Mouse (Mus musculus) ES-CJ7 (cell line): Measurements from ENCODE around the gene Syt12.

Source experiments
- DNase-seq: peaks from one replicate; pipeline ENCODE4 v3.0.0; 2011; ENCODE audit warnings: low read depth, low spot score

Syt12 gene

DNA sequence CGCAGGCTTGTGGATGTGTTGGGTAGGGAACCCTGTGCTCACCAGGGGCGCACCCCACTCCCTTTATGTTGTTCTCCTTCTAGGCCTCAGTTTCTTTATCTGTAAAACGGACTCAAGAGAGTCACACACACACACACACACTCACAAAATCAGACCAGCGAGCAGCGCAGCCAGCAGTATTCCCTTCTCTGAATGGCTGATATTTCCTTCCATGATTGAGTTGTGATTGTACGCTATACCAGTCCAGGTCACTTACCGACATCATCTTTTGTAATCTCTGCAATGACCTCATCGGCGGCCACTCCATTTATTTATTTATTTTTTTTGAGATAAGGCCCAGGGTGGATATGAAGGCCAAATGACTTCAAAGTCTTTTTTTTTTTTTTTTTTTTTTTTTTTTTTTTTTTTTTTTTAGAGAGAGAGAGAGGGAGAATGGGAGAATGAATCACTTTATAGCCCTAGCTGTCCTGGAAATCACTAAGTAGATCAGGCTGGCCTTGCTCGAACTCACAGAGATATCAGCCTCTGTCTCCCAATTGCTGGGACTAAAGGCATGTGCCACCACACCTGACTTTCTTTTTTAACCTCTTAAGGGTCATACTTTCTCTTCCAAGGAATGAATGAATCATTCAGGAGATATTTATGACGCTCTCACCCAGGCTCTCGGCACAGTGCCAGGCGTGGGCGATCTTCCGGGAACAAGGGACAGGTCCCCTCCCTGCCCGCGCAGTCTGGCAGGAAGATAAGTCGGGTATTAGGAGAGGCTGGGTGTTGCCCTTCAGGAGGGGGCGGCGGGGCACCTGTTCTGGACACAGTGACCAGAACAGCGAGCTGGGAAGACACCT lies at the start of gene Syt12:
Syt12 (minus strand) TSS at position 103 of the 845 bp plus-strand sequence.
- no peak for DNase-seq

- no peak for DNase-seq
These were observed 44.3 kb upstream of the Syt12 start for GRCm38 (mm10) chr19:4521426-4522050.

GRCm38 (mm10) chr19:4517483-4517882 lies 40.2 kb upstream of the Syt12 start:
- DNase-seq: no peak

DNA sequence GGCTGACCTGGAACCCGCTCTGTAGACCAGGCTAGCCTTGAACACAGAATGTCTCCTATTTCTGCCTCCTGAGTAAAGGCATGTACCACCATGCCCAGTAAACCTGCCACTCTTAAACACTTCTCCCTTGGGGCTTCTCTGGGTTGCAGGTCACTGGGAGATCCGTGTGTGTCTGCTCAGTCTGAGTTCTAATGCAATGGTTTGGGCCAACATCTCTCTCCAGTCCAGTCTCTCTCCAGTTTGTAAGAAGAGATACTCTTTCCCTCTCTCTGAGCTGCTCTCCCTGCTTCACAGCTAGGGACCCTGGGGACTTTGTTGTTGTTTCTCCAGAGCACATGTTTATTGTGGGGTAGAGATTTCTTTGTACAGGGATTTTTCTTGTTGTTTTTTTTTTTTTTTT lies 39.0 kb upstream of the Syt12 start:
- DNase-seq: no peak

DNA sequence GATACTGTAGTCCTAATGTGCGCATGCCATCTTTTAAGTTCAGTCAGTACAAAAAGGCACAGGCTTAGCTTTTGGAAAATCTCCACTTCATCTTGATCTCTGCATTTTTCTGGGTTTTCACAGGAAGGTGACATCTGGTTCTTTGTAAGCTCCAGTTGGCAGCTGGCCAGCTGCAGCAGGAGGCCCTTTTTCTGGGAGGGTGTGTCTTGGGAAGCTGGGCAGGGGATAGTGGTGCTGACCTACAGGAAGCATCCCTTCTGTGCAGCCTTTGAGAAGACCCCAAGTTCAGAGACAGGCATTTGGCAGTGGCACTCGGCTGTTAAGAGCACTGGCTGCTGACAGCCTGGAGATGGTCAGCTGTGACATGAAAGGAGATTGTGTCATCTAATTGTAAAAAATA lies 38.5 kb upstream of the Syt12 start:
- no peak for DNase-seq

GRCm38 (mm10) chr19:4513236-4513858 lies 36.1 kb upstream of the Syt12 start:
- no peak for DNase-seq

GRCm38 (mm10) chr19:4511116-4511841 lies 34.0 kb upstream of the Syt12 start:
- no peak for DNase-seq

GRCm38 (mm10) chr19:4509986-4510963 lies 33.0 kb upstream of the Syt12 start, which contains the start of gene Pcx:
Gene Pcx (plus strand): TSS chr19:4510472.
- DNase-seq: peak; percentile 100

DNA sequence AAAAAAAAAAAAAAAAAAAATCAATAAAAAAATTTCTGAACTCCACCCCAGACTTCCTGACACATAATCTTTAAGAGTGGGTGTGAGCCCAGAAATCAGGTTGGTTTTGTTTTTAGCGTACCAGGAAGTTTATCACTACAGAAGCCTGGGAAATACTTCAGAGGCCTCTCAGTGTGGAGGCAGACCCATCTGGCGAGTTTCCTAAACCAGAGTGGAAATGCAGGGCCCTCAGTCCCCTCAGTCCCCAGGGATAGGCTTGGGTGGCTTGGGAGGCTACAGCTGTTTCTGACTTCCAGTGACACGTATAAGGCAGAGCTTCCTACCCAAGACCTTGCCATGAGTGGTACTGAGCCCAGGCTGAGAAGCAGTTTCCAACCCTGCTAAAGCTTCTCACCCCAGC lies 30.5 kb upstream of the Syt12 start:
- no peak for DNase-seq

GRCm38 (mm10) chr19:4504830-4505229 lies 27.6 kb upstream of the Syt12 start:
- DNase-seq: no peak

GRCm38 (mm10) chr19:4502701-4503100 lies 25.5 kb upstream of the Syt12 start:
- DNase-seq: no peak

DNA sequence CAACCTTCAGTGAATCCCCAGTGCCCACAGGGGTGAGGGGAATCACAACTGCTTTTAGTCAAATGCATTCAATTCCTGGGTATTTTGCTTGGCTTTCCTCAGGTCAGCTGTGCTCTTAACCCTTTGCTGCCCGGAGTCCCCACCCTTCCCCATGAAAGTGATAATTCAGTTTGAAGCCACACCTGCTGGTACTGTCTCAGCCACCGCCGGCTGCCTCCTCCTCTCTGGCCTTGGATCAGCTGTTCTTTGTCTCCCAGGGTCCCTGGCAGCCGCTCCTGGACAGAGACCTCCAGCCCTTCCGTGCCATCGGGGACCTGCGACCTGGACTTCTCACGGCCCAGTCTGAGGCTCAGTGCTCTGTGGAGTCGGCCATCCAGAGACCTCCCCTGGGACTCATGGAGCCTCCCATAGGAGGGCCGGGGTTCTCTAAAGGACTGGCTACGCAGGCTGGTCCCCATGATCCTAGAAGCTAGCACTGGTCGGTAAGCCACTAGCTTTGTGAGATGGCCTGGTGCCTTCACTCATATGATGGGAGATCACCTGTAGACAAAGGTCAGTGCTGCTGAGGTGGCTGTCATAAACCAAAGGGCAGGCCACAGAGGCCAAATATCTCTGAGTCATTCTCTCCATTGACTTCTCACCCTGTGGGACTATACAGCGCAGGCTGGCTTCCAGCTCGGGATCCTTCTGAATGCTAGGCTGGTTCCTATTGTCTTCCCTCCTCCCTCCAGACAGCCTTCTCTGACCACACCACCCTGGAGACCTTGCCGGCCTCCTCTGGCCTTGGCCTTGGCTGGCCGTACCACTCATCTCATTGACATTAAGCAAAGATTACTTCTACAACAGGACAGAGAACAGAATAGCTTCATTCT lies 21.1 kb upstream of the Syt12 start, which contains the start of gene 2010003K11Rik:
2010003K11Rik (minus strand) TSS at position 522 of the 872 bp plus-strand sequence.
- no peak for DNase-seq

DNA sequence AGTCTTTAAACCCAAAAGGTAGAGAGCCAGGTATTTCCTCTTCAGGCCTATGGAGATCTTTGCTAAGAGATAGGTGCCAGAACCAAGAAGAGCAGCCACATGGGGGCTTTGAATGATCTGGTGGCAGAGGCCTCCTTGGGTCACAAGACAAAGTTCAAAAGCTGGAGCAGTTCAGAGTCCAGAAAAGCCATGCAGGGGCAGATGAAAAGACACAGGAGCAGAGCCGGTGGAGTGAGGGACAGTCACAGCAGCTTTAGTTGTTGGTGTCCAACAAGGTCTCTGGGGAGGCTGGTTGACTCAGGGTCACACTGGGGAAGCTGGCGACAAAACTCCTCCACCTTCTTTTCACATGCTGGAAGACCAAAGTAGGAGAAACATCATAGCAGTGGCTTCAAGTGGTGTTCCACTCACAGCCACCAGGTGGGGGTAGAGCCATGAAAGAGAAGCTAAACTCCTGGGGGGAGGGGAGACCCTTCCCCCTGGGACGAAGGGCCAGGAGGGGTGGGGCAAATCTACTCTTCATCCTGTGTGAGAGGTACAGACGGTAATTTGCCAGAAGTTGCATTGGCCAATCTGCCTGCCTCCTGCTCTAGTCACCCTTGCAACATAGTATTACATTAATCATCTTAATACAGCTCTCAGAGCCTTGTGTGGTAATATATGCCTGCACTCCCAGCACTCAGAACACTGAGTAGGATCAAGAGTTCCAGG lies 20.2 kb upstream of the Syt12 start:
- DNase-seq: peak; percentile 87

GRCm38 (mm10) chr19:4496535-4497262 lies 19.5 kb upstream of the Syt12 start:
- DNase-seq: no peak

DNA sequence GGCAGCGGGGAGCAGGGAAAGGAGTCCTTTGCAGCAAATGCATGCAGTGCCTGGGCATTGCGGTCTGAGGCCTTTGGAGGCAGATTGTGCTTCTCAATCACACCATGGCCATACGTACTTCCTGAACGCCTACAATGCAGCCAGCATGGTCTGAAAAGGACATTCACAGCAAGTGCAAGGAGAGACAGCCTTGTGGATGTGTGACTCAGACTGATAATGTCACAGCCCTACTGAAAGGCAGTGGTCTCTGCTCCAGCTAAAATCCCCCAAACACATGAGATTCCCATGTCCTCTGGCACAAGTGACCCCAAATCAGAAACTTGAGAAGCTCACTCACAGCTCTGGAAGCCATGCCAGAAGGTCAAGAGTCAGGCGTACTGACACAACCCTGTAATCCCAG lies 18.6 kb upstream of the Syt12 start:
- DNase-seq: no peak

DNA sequence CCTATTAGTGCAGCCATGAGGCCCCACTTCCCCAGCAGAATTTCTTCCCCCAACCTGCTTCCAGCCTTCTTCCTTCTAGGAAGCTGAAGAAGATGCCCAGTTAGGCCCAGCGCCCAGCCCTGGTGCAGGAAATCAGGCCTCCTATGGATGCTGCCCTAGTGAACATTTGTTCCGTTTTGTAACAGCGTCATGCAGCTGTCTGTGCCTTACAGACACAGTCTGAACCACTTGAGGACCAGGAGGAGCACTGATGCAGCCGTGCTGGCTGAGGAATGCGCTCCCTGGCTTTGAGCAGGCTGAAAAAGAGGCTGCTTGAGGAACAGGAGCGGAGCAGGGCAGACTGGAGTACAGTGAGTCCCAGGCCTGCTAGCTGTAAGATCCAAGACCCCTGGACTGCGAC lies 17.5 kb upstream of the Syt12 start:
- no peak for DNase-seq

DNA sequence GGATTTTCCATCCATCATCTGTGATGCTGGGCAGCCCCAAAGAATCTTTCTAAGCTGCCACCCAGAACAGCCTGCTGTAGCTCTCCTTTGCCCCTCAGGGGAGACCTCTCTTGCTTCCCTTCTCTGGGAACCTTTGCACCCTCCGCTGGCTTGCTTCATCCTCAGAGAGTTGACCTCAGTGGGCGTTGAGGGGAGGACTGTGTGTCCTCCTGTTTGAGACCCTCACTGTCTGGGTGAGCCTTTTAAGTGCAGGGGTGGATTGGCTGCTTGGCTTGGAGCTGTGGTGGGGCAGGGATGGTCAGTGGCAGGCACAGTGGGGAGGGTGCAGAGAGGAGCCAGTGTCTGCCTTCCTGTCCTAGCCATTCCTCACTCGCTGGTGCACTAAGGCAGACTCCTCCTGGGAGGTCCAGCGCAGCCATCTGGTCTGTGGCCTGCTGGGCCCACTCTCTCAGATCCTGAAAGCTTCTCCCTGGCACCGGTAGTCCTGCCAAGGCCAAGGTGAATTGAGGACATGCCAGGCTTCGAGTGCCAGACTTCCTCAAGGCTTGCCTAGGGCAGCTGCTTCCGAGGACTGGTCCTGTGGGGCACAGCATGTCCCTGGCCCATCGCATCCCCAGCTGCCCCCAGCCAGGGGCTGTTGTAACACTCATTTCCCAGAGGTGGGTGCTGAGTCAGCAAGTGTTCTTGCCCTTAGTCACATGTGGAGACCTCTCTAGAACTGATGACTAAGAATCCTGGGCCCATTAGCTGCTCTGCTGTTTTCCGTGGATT lies 15.5 kb upstream of the Syt12 start:
- no peak for DNase-seq
